Mouse (Mus musculus) left cerebral cortex, adult 11 months (tissue): ENCODE results near the gene Clint1.

Experiments
- DNase-seq: peaks from one replicate; pipeline ENCODE4 v3.0.0; 2022; ENCODE audit warnings: low spot score

Clint1 gene

DNA sequence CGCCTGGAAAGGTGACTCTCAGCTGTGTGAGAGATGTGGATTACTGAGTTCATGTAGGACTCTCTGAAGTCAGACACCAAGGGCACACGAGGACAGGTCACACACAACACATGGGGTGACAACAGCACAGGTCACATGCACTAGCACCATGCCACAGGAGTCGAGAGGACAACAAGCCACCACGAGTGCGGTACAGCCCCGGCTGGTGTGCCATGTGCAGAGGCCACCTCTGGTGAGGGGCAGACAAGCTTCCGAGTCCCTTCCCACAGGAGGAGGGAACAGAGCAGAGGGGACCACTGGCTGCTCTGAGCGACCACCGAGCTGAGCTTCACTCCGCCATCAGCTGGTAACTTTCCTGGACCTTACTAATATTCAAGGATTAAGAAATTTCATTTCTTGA is 80.9 kb downstream of the Clint1 start:
- no peak for DNase-seq

DNA sequence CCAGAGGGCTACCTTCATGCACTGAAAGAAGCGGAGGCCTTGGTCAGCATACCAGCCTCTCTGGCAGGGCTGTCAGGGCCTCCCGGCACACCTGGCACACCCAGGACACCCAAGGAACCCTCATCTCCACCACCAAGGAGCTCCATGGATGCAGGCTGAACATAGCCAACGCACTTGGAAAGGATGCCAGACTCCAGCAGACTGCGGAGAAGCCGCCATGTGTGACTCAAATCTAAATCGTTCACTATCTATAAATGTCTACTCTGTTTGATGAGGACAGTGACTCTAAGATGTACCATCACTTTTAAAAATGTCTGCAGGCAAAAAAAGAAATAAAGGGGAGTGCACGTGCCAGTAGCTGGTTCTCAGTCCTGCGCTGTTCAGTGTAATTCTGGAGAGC is 85.6 kb downstream of the Clint1 start:
- no peak for DNase-seq

DNA sequence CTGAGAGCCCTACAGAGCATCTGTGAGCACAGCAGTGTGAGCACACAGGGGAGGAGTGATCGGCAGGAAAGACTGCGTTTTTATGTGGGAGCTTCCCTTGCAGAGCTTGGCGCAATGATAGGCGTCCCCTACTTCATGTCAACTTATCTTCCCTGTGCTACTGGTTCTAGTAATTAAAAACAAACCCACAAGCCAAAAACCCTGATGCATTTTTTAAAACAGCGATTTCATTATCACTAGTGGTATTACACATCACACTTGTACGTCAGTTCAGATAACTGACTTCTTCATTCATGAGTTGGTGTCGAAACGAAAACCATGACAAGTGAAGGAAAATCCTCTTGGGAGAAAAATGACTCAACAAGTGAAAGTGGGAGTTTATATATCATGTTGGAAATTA is 87.1 kb downstream of the Clint1 start:
- DNase-seq = no peak

DNA sequence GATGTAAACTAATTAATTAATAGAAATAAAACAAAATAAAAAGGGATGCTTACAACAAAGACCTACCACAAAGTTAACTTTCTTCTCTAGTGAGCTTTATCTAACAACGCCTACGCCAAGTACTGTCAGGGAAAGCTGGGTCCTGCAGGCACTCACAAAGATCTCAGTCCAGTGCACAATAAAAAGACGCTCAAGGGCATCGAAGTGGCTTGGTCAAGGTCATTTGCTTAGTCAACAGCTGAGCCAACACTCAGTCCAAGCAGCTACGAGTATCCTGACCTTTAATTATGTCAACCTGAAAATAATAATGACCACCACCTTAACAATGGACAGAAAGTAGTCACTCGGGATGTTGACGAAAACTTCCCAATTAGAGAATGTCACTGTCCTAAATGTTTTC is 90.4 kb downstream of the Clint1 start:
- DNase-seq = no peak

DNA sequence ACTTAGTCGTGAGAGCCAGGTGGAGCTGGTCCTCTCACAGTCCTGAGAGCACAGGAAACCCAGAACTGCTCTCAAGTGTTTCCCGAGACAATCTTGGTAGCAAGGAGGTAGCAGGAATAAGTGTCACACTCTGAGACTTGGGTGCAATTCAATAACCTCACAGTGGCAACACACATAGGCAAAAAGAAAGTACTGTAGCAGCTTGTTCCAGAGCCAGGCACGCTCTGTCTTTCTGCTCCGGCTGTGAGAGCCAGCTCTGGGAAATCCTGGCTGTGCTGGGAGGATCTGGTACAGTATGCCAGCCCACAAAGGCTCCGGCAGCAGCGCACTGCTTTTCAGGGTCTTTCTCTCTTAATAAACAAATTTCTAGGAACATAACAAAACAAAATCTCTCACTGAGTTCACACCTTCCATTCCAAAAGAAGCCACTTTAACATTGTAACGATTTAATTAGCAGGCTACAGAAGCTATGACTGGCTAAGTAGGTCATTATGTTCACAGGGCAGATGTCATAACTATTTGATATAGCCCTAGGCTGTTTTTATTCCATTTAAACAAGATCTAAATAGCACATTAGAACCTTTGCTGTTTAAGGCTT is 91.4 kb downstream of the Clint1 start:
- DNase-seq = no peak

DNA sequence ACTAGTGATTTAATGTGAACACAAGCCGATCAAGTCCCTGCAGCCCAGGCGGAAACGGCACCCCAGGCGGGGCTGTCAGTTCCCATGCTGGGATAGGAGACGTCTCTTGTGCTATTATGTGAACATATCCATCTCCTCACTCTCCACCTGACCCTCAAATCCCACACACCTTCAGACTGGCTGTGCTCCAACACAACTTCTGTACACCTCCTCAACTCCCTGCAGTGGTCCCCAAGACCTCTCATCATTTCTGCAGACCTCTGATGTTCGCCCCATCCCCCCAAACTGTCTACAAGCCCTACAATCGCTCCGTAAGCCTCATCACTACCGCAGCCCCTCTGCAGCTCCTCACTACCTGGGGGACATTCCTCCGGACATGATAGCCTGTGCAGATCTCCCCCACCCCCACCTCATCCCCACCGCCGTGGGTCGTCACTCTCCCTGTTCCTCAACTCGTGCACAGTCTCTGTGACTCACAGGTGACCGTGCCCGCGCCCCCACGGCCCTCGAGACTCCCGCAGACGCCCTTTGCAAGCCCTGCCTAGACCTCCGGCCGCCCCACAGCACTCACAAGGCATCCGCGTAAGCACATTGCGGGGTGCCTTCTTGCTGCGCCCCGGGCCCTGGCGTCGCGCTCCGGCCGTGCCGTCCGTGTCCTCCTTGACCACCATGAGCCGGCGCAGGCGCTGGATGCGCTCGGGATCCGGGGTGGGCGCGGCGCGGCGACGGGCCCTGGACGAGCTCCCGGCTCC is 92.2 kb downstream of the Clint1 start:
- no peak for DNase-seq

DNA sequence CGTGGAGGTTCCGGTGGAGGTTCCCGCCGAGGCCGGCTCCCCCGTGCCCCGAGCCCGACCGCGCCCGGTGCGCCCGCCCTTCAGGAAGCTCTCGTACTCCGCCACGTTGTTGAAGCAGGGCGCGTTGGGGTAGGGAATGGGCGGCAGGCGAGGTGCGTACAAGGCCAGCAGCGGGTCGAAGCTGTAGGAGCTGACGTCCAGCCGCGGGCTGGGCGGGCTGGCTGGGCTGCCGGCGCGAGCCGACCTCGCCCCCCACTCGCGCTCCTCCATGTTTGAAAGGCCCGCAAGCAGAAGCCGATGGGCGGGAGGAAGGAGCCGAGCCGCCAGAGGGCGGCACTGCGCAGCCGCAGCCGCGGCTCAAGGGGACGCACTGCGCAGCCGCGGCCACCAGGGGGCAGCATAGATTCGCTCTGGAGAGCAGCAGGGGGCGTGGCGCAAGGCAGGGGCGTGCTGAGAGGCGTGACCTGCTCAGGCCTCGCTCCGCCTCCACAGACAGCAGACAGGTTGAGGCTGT is 92.8 kb downstream of the Clint1 start, which contains the start of gene Lsm11:
Gene Lsm11 (minus strand): TSS at position 293 of the 514 bp plus-strand sequence.
- peak; percentile 93 for DNase-seq

DNA sequence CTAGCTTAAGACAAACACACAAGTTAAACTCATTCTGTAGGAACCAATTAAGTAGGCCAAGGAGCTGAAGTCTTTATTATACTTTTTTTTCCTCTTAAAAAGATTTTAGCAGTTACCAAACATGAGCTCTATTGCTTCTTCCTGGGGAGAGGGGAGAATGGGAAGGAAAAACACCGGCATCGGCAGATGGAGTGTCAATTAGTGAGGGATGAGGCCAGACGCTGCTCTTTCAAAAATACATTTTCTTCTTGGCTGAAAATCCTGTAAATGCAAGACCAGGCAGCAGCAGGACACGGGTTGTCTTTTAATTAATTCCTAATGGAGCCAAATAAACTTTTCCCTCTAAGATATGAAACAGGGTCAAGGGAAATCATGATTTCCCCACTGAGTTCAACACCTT is 94.9 kb downstream of the Clint1 start:
- no peak for DNase-seq

DNA sequence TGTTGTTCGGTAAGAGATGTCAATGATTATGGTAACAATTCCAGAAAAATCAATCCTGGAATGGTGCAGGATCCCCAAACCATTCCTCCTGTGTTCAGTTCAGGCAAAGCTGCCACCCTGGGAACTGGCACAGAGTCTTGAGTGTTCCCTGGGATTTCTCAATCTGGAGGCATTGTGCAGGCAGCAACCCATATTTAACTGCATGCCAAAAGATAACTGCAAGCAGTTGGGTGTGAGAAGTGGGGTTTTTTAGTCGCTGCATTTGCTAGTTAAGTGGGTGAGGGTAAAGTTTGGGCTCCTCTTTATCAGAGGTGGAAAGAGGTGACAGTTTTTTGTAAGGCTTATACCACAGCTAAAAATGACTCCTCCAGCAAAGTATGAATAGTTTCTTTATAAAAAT is 95.6 kb downstream of the Clint1 start:
- no peak for DNase-seq

DNA sequence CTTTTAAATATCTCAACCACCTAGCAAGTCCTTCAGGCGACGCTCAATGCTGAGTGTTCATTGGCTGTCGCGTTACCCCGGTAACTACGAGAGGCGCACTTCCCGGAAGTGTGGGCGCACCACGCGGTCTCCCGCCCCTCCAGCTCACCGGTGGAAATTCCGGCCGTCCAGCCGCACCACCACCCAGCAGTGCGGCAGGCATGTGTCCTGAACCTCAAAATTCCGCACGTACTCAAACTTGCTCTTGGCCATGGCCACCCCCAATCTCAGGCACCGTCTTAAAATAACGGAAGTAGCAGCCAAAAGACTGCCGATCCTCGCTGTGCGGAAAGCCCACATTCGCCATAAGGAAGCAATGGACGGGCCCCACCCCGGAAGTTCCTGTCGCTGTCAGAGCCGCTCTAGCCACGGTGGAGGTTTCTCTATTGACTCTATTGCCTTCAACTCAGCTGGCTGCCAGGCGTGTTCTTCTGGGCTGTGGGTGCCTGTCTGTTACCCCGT is 103.3 kb downstream of the Clint1 start, which contains the start of gene Thg1l:
Gene Thg1l (minus strand): TSS at position 368 of the 501 bp plus-strand sequence.
- peak; percentile 84 for DNase-seq

DNA sequence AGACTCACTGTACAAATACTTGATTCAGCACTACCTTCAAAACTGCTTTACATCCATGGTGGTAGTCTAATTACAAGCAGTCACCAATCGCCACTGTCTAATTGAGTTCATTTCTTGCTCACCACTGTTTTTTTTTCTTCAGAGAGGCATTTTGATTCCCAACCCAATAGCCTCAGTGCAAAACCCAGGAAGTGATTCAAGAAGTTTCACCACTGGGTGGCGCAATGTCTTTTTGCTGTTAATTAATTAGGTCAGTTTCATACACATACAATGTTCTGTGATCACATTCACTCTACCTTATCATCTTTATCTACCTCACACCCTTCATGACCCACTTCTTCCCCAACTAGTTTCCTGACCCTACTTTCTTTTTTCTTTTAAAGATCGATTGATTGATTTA is 107.7 kb downstream of the Clint1 start:
- no peak for DNase-seq

DNA sequence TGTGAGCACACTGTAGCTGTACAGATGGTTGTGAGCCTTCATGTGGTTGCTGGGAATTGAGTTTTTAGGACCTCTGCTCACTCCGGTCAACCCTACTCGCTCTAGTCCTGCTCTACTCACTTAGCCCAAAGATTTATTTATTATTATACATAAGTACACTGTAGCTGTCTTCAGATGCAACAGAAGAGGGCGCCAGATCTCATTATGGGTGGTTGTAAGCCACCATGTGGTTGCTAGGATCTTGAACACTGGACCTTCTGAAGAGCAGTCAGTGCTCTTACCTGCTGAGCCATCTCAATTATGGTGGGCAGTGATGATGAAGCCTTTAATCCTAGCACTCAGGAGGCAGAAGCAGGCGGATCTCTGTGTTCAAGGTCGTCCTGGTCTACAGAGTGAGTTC is 108.2 kb downstream of the Clint1 start:
- DNase-seq = no peak
